Mouse (Mus musculus): ENCODE data around the gene Khdc1c.
"Not testable (repeated sequence)": the region's sequence is repeated elsewhere in the genome, so short reads cannot be mapped to it uniquely, and the experiment has no call there.

Gene Khdc1c

GRCm38 (mm10) chr1:21368031-21368430 is at the start of gene Khdc1c:
Gene Khdc1c, plus strand, starts transcription at chr1:21368331.
- in situ Hi-C loops (cut with MboI, MseI) = not testable (repeated sequence)

GRCm38 (mm10) chr1:21320271-21320670 is 47.9 kb upstream of the Khdc1c start:
- in situ Hi-C loops (cut with MboI, MseI) = not testable (repeated sequence)

- in situ Hi-C loops (cut with MboI, MseI) = no loop called here
These were observed 46.5 kb upstream of the Khdc1c start for GRCm38 (mm10) chr1:21321656-21322055.

GRCm38 (mm10) chr1:21323996-21324574 is 44.0 kb upstream of the Khdc1c start:
- in situ Hi-C loops (cut with MboI, MseI) = no loop called here

GRCm38 (mm10) chr1:21324633-21325032 is 43.5 kb upstream of the Khdc1c start:
- in situ Hi-C loops (cut with MboI, MseI) = no loop called here

GRCm38 (mm10) chr1:21326733-21327132 is 41.4 kb upstream of the Khdc1c start:
- in situ Hi-C loops (cut with MboI, MseI) = no loop called here

GRCm38 (mm10) chr1:21331161-21331560 is 37.0 kb upstream of the Khdc1c start:
- in situ Hi-C loops (cut with MboI, MseI) = not testable (repeated sequence)

GRCm38 (mm10) chr1:21333222-21333973 is 34.7 kb upstream of the Khdc1c start:
- in situ Hi-C loops (cut with MboI, MseI) = no loop called here

- in situ Hi-C loops (cut with MboI, MseI) = loop anchor here (5.0 kb wide), 3 partner anchors 59 to 399 kb away; partner anchors contain the start of gene Tmem14a
These were observed 32.3 kb upstream of the Khdc1c start for GRCm38 (mm10) chr1:21335836-21336235.

GRCm38 (mm10) chr1:21340745-21341144 is 27.4 kb upstream of the Khdc1c start:
- in situ Hi-C loops (cut with MboI, MseI) = no loop called here

GRCm38 (mm10) chr1:21344253-21344652 is 23.9 kb upstream of the Khdc1c start:
- in situ Hi-C loops (cut with MboI, MseI) = no loop called here

GRCm38 (mm10) chr1:21344752-21345151 is 23.4 kb upstream of the Khdc1c start:
- in situ Hi-C loops (cut with MboI, MseI) = not testable (repeated sequence)

GRCm38 (mm10) chr1:21349341-21349740 is 18.8 kb upstream of the Khdc1c start, which contains the start of gene Khdc1a:
Gene Khdc1a, plus strand, starts transcription at chr1:21349641.
- in situ Hi-C loops (cut with MboI, MseI) = no loop called here

GRCm38 (mm10) chr1:21383256-21383655 is 15.1 kb downstream of the Khdc1c start, which contains the start of gene Khdc1b:
Gene Khdc1b, plus strand, starts transcription at chr1:21383556.
- in situ Hi-C loops (cut with MboI, MseI) = no loop called here

- in situ Hi-C loops (cut with MboI, MseI) = no loop called here
These were observed 23.1 kb downstream of the Khdc1c start for GRCm38 (mm10) chr1:21391138-21391671.

- in situ Hi-C loops (cut with MboI, MseI) = no loop called here
These were observed 34.7 kb downstream of the Khdc1c start for GRCm38 (mm10) chr1:21402804-21403203.

- in situ Hi-C loops (cut with MboI, MseI) = no loop called here
These were observed 39.1 kb downstream of the Khdc1c start for GRCm38 (mm10) chr1:21407266-21407665.

- in situ Hi-C loops (cut with MboI, MseI) = loop anchor here (5.0 kb wide), 1 partner anchor 856 kb away; no protein-coding TSS in a partner anchor
These were observed 43.4 kb downstream of the Khdc1c start for GRCm38 (mm10) chr1:21411331-21412196.

- in situ Hi-C loops (cut with MboI, MseI) = loop anchor here (5.0 kb wide), 1 partner anchor 855 kb away; no protein-coding TSS in a partner anchor
These were observed 44.0 kb downstream of the Khdc1c start for GRCm38 (mm10) chr1:21412197-21412555.

GRCm38 (mm10) chr1:21419370-21419769 is 51.2 kb downstream of the Khdc1c start:
- in situ Hi-C loops (cut with MboI, MseI) = loop anchor here (5.0 kb wide), 1 partner anchor 553 kb away; no protein-coding TSS in a partner anchor
